Comparison of ENCODE assay signal across 11 mouse cellular contexts in the genomic region with DNA sequence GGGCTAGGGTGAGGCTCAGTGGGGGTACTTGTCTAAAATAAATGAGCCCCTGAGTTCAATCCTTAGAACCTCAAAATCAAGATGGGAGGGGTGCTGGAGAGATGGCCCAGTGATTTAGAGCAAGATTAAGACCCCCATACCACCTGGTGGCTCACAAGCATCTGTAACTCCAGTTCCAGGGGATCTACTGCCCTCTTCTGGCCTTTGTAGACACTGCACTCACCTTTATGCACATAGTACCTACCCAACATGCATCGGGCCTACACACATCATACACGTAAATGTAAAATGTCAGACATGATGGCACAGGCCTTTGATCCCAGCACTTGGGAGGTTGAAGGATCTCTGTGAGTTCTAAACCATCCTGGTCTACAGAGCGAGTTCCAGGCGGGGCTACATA. TPM values are rescaled to one million over a fixed set of nuclear protein-coding genes. Genes with fewer than 3 reads are reported as not detected.
DNase-seq lines count a peak whose midpoint lies in the region; ATAC-seq and TF ChIP-seq lines count a peak whose summit lies in the region.
"Had no signal": no experiment of that assay in that cellular context is flagged by ENCODE, and none has a peak within 500 bp of the region (broad histone marks: within the 10 kb centered on the region; RNA-seq: fewer than 3 reads in every experiment).

No protein-coding gene starts in this region.

- no peak overlapping the region for H3K4me2 ChIP-seq in heart, embryonic 12.5 days
- no peak overlapping the region for H3K4me2 ChIP-seq in lung, embryonic 14.5 days
- H3K4me2 ChIP-seq in hindbrain, embryonic 14.5 days (replicated peaks): no peak overlapping the region
- H3K4me2 ChIP-seq: embryonic facial prominence, embryonic 15.5 days; heart, embryonic 13.5 days; limb, embryonic 13.5 days had no signal

- peak; percentile 73 for TF ChIP-seq CTCF in lung, embryonic 14.5 days (IDR thresholded peaks at IDR 0.05; ENCODE audit: low read depth)
- no peak for TF ChIP-seq CTCF in lung, adult 2 months (IDR thresholded peaks at IDR 0.05; ENCODE audit: insufficient read depth, low read length)

- H3K4me3 ChIP-seq in heart, embryonic 12.5 days: no peak overlapping the region
- H3K4me3 ChIP-seq in lung, embryonic 14.5 days (ENCODE audit: low read depth, low read length): no peak overlapping the region
- H3K4me3 ChIP-seq in lung, adult 2 months (replicated peaks; ENCODE audit: extremely low read depth, low read depth, low read length): no peak overlapping the region
- H3K4me3 ChIP-seq in hindbrain, embryonic 14.5 days (replicated peaks; ENCODE audit: low read length): no peak overlapping the region
- H3K4me3 ChIP-seq: embryonic facial prominence, embryonic 15.5 days; heart, embryonic 13.5 days; limb, embryonic 13.5 days had no signal

- no peak overlapping the region for H3K27ac ChIP-seq in heart, embryonic 12.5 days (ENCODE audit: poor library complexity, severe bottlenecking)
- H3K27ac ChIP-seq in lung, embryonic 14.5 days (ENCODE audit: low read depth): no peak overlapping the region
- no peak overlapping the region for H3K27ac ChIP-seq in hindbrain, embryonic 14.5 days
- H3K27ac ChIP-seq: embryonic facial prominence, embryonic 15.5 days; heart, embryonic 13.5 days; limb, embryonic 13.5 days had no signal

- no peak overlapping the region for H3K9ac ChIP-seq in heart, embryonic 12.5 days
- H3K9ac ChIP-seq in lung, embryonic 14.5 days: no peak overlapping the region
- H3K9ac ChIP-seq in hindbrain, embryonic 14.5 days: no peak overlapping the region
- H3K9ac ChIP-seq: embryonic facial prominence, embryonic 15.5 days; heart, embryonic 13.5 days; limb, embryonic 13.5 days had no signal

- H3K36me3 ChIP-seq in heart, embryonic 12.5 days: no peaks in the 10 kb centered on the region
- no peaks in the 10 kb centered on the region for H3K36me3 ChIP-seq in lung, embryonic 14.5 days (ENCODE audit: insufficient read depth)
- H3K36me3 ChIP-seq in hindbrain, embryonic 14.5 days (replicated peaks; ENCODE audit: control insufficient read depth, insufficient read depth): no peaks in the 10 kb centered on the region
- H3K36me3 ChIP-seq: embryonic facial prominence, embryonic 15.5 days; heart, embryonic 13.5 days; limb, embryonic 13.5 days had no signal

- no peak for TF ChIP-seq POLR2A in lung, adult 2 months (IDR thresholded peaks at IDR 0.05; ENCODE audit: borderline replicate concordance, extremely low read depth, low read depth, low read length)

- ATAC-seq in heart, embryonic 12.5 days (ENCODE audit: insufficient number of reproducible peaks, low FRiP score): no peak
- ATAC-seq in lung, embryonic 14.5 days (ENCODE audit: insufficient read depth): no peak
- ATAC-seq in hindbrain, embryonic 14.5 days (ENCODE audit: low FRiP score): no peak

- H3K4me1 ChIP-seq in heart, embryonic 12.5 days (replicated peaks): no peaks in the 10 kb centered on the region
- no peaks in the 10 kb centered on the region for H3K4me1 ChIP-seq in lung, embryonic 14.5 days (ENCODE audit: insufficient read depth)
- peaks cover 4% of the 10 kb centered on the region for H3K4me1 ChIP-seq in lung, adult 2 months (ENCODE audit: control insufficient read depth, insufficient read depth, low read length)
- no peaks in the 10 kb centered on the region for H3K4me1 ChIP-seq in hindbrain, embryonic 14.5 days (replicated peaks; ENCODE audit: control insufficient read depth, insufficient read depth, low read length)
- H3K4me1 ChIP-seq: heart, embryonic 13.5 days; limb, embryonic 13.5 days had no signal

- peak; percentile 93 for DNase-seq in heart, adult 11 months
- peak; percentile 58 for DNase-seq in lung, embryonic 14.5 days
- DNase-seq in lung, adult 2 months: no peak
- DNase-seq in WW6 (ENCODE audit: low read depth, low spot score): peak; percentile 74
- DNase-seq in lung, postnatal 14 days: peak; percentile 70
- no peak for DNase-seq in hindbrain, embryonic 14.5 days (ENCODE audit: low spot score)
- DNase-seq in thymus, postnatal 25 days: no peak

- H3K9me3 ChIP-seq in heart, embryonic 12.5 days (replicated peaks): peaks cover 4% of the 10 kb centered on the region; the same call in 1 of the 2 replicates
- no peaks in the 10 kb centered on the region for H3K9me3 ChIP-seq in lung, embryonic 14.5 days (ENCODE audit: low read depth, low read length)
- no peaks in the 10 kb centered on the region for H3K9me3 ChIP-seq in hindbrain, embryonic 14.5 days (ENCODE audit: control insufficient read depth, low read length)
- H3K9me3 ChIP-seq: embryonic facial prominence, embryonic 15.5 days; heart, embryonic 13.5 days; limb, embryonic 13.5 days had no signal

- H3K27me3 ChIP-seq in heart, embryonic 12.5 days (replicated peaks): no peaks in the 10 kb centered on the region
- no peaks in the 10 kb centered on the region for H3K27me3 ChIP-seq in lung, embryonic 14.5 days (ENCODE audit: insufficient read depth, low read length)
- no peaks in the 10 kb centered on the region for H3K27me3 ChIP-seq in hindbrain, embryonic 14.5 days (ENCODE audit: control insufficient read depth, insufficient read depth, low read length)
- H3K27me3 ChIP-seq: embryonic facial prominence, embryonic 15.5 days; heart, embryonic 13.5 days; limb, embryonic 13.5 days had no signal

- WGBS in heart, embryonic 12.5 days: 88% methylated on average over 4 of the region's 4 CpGs
- 94% methylated on average over 4 of the region's 4 CpGs for WGBS in lung, embryonic 14.5 days
- WGBS in lung, adult 2 months: 92% methylated on average over 4 of the region's 4 CpGs
- 92% methylated on average over 4 of the region's 4 CpGs for WGBS in hindbrain, embryonic 14.5 days

RNA-seq across cellular contexts. Expression of a gene that starts 11.8 kb away (rescaled TPM):
- polyA plus RNA-seq in heart, embryonic 12.5 days (2016; fragmentation: Nextera tagmentation; extraction: Ambion mirVana): 232 and 245 TPM in 2 replicates
- 206 and 209 TPM in 2 replicates for polyA plus RNA-seq in lung, embryonic 14.5 days (2014; fragmentation: Nextera tagmentation; extraction: Ambion mirVana)
- polyA plus RNA-seq in lung, adult 2 months (2012; rRNA removed): 769 and 829 TPM in 2 replicates
- polyA plus RNA-seq in hindbrain, embryonic 14.5 days (2014; fragmentation: Nextera tagmentation; extraction: Ambion mirVana): 17.5 and 18.8 TPM in 2 replicates

RNA-seq across cellular contexts. Expression of a gene that starts 14.0 kb away (rescaled TPM):
- 0.27 TPM in 1 of 2 replicates, not detected in the other for polyA plus RNA-seq in heart, embryonic 12.5 days (2016; fragmentation: Nextera tagmentation; extraction: Ambion mirVana)
- polyA plus RNA-seq in lung, embryonic 14.5 days (2014; fragmentation: Nextera tagmentation; extraction: Ambion mirVana): 6.8 and 10.2 TPM in 2 replicates
- 16.1 and 21.9 TPM in 2 replicates for polyA plus RNA-seq in lung, adult 2 months (2012; rRNA removed)
- not detected in 2 replicates for polyA plus RNA-seq in hindbrain, embryonic 14.5 days (2014; fragmentation: Nextera tagmentation; extraction: Ambion mirVana)

RNA-seq across cellular contexts. Expression of a gene that starts 32.4 kb away (rescaled TPM):
- 99.1 and 101 TPM in 2 replicates for polyA plus RNA-seq in heart, embryonic 12.5 days (2016; fragmentation: Nextera tagmentation; extraction: Ambion mirVana)
- polyA plus RNA-seq in lung, embryonic 14.5 days (2014; fragmentation: Nextera tagmentation; extraction: Ambion mirVana): 120 and 125 TPM in 2 replicates
- 70.9 and 74.7 TPM in 2 replicates for polyA plus RNA-seq in lung, adult 2 months (2012; rRNA removed)
- 46.7 and 49.5 TPM in 2 replicates for polyA plus RNA-seq in hindbrain, embryonic 14.5 days (2014; fragmentation: Nextera tagmentation; extraction: Ambion mirVana)

RNA-seq across cellular contexts. Expression of a gene that starts 39.9 kb away (rescaled TPM):
- polyA plus RNA-seq in heart, embryonic 12.5 days (2016; fragmentation: Nextera tagmentation; extraction: Ambion mirVana): 1.4 and 1.7 TPM in 2 replicates
- polyA plus RNA-seq in lung, embryonic 14.5 days (2014; fragmentation: Nextera tagmentation; extraction: Ambion mirVana): 4.4 and 6.7 TPM in 2 replicates
- polyA plus RNA-seq in lung, adult 2 months (2012; rRNA removed): 38.7 and 71.2 TPM in 2 replicates
- polyA plus RNA-seq in hindbrain, embryonic 14.5 days (2014; fragmentation: Nextera tagmentation; extraction: Ambion mirVana): 0.58 and 0.97 TPM in 2 replicates

Comparison
In these comparisons a context has a peak if more than half of its experiments do, and no peak if none do; other contexts are left out.
1. DNase-seq: peak in heart, adult 11 months (single experiment), lung, embryonic 14.5 days (single experiment), WW6 (single experiment) and lung, postnatal 14 days (single experiment); none in lung, adult 2 months (single experiment), hindbrain, embryonic 14.5 days (single experiment) and thymus, postnatal 25 days (single experiment).
2. RNA of a gene that starts 11.8 kb away (polyA plus RNA-seq): 769 to 829 TPM in lung, adult 2 months, 232 to 245 TPM in heart, embryonic 12.5 days and 206 to 209 TPM in lung, embryonic 14.5 days; 17.5 to 18.8 TPM in hindbrain, embryonic 14.5 days; every median in the first group is over 10 times any median in the second.